ENCODE assay signal across 8 mouse cellular contexts in the genomic region with DNA sequence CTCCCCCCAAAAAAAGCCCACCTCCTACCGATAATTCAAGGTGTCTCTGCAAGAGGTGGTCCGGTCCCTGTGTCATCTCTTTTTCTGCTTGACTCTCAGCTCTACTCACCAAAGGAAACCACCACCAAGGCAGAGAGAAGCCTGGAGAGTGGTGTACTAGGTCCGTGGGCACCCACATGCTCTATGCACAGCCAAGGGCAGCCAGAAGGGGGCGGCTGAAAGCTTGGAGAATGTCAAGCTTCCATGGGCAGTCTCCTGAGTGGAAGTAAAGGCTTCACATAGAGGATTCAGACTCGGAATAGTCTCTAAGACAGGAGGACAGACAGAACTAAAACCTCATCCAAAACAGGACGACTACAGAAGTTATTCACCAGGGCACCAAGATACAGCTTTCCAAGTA. TPM values are rescaled to one million over a fixed set of nuclear protein-coding genes. Genes with fewer than 3 reads are reported as not detected.
A peak's percentile ranks its signal among the peaks of the same experiment; 100 is the strongest.
DNase-seq lines count a peak whose midpoint lies in the region; ATAC-seq and TF ChIP-seq lines count a peak whose summit lies in the region.
"Had no signal": no experiment of that assay in that cellular context is flagged by ENCODE, and none has a peak within 500 bp of the region (broad histone marks: within the 10 kb centered on the region; RNA-seq: fewer than 3 reads in every experiment).

No protein-coding gene starts in this region.

- peaks cover 0 to 12% of the 10 kb centered on the region in 2 experiments; a peak in 2 of 4 replicates for H3K4me1 ChIP-seq in MEL (ENCODE audit: control insufficient read depth in 1 of 2, insufficient read depth in 2 of 2, low read length in 2 of 2)
- 0 out of 2 replicates have a peak, but pooled peaks cover 5% of the 10 kb centered on the region for H3K4me1 ChIP-seq in lung, embryonic 14.5 days (ENCODE audit: insufficient read depth)

- no peak overlapping the region for H3K4me2 ChIP-seq in lung, embryonic 14.5 days
- H3K4me2 ChIP-seq: embryonic facial prominence, embryonic 13.5 days had no signal

- no peak overlapping the region for H3K27ac ChIP-seq in MEL (ENCODE audit: control insufficient read depth, low read depth, low read length)
- H3K27ac ChIP-seq in lung, embryonic 14.5 days (ENCODE audit: low read depth): no peak overlapping the region
- H3K27ac ChIP-seq: embryonic facial prominence, embryonic 13.5 days had no signal

- TF ChIP-seq RAD21 in MEL (IDR thresholded peaks at IDR 0.05; ENCODE audit: low read depth, low read length): no peak; the same call in 1 of the 2 replicates

- no peak overlapping the region for H3K4me3 ChIP-seq in MEL (ENCODE audit: control insufficient read depth in 1 of 2, insufficient read depth in 1 of 2, low read depth in 2 of 2, low read length in 2 of 2)
- no peak overlapping the region for H3K4me3 ChIP-seq in lung, embryonic 14.5 days (ENCODE audit: low read depth, low read length)
- H3K4me3 ChIP-seq: embryonic facial prominence, embryonic 13.5 days had no signal

- H3K36me3 ChIP-seq in MEL (ENCODE audit: control insufficient read depth in 1 of 2, insufficient read depth in 2 of 2, low read length in 2 of 2): peaks cover 2 to 10% of the 10 kb centered on the region in 2 experiments; a peak in 2 of 4 replicates
- H3K36me3 ChIP-seq in lung, embryonic 14.5 days (ENCODE audit: insufficient read depth): 0 out of 2 replicates have a peak, but pooled peaks cover 2% of the 10 kb centered on the region

- DNase-seq in left cerebral cortex, postnatal 4 days: peak; percentile 38
- no peak for DNase-seq in left cerebral cortex, adult 8-10 months (ENCODE audit: low spot score in 2 of 2)
- DNase-seq in MEL (ENCODE audit: low read depth, low spot score): no peak
- peak; percentile 75 for DNase-seq in adrenal gland, postnatal 25 days
- peak; percentile 52 for DNase-seq in lung, embryonic 14.5 days
- DNase-seq in cerebellum, adult 8-10 months: no peak

- TF ChIP-seq EP300 in MEL (IDR thresholded peaks at IDR 0.05; ENCODE audit: low read depth in 1 of 2, low read length in 2 of 2): no peak

- TF ChIP-seq POLR2A in MEL (IDR thresholded peaks at IDR 0.05; ENCODE audit: control insufficient read depth in 1 of 2, insufficient read depth in 1 of 2, low read depth in 1 of 2, low read length in 2 of 2, poor library complexity in 1 of 2): no peak

- intact Hi-C loops in left cerebral cortex, postnatal 4 days (cut with DNase I): no loop called here

- no peak overlapping the region for H3K9ac ChIP-seq in MEL (ENCODE audit: control insufficient read depth, low read depth, low read length, poor library complexity, severe bottlenecking)
- no peak overlapping the region for H3K9ac ChIP-seq in lung, embryonic 14.5 days
- H3K9ac ChIP-seq: embryonic facial prominence, embryonic 13.5 days had no signal

- no peaks in the 10 kb centered on the region for H3K9me3 ChIP-seq in MEL (replicated peaks; ENCODE audit: insufficient read depth, low read length)
- H3K9me3 ChIP-seq in lung, embryonic 14.5 days (ENCODE audit: low read depth, low read length): no peaks in the 10 kb centered on the region

- 50% methylated on average over 6 of the region's 6 CpGs for WGBS in lung, embryonic 14.5 days

- no peaks in the 10 kb centered on the region for H3K27me3 ChIP-seq in MEL (ENCODE audit: control insufficient read depth in 1 of 2, insufficient read depth in 2 of 2, low read length in 2 of 2)
- no peaks in the 10 kb centered on the region for H3K27me3 ChIP-seq in lung, embryonic 14.5 days (ENCODE audit: insufficient read depth, low read length)
- H3K27me3 ChIP-seq: embryonic facial prominence, embryonic 13.5 days had no signal

- TF ChIP-seq CTCF in MEL (IDR thresholded peaks at IDR 0.05 in 2 of 3, conservative IDR thresholded peaks at IDR 0.05 in 1 of 3; ENCODE audit: control insufficient read depth in 1 of 3, insufficient read depth in 1 of 3, low read depth in 2 of 3, low read length in 3 of 3, poor library complexity in 1 of 3, severe bottlenecking in 1 of 3): peak; percentile 20 to 55 (median 34)
- TF ChIP-seq CTCF in lung, embryonic 14.5 days (IDR thresholded peaks at IDR 0.05; ENCODE audit: low read depth): peak; percentile 49

- peaks cover 20% of the 10 kb centered on the region for H3K79me2 ChIP-seq in MEL (ENCODE audit: control insufficient read depth, insufficient read depth, low read length, poor library complexity)

- ATAC-seq in lung, embryonic 14.5 days (ENCODE audit: insufficient read depth): no peak
- no peak for ATAC-seq in inflammation-experienced regulatory T-cells, adult 6 months

TF ChIP-seq in MEL, 35 proteins besides CTCF, POLR2A, EP300 and RAD21:
- TF ChIP-seq SMC3 (IDR thresholded peaks at IDR 0.05; ENCODE audit: low read depth, low read length): peak; percentile 19; the same call in 1 of the 2 replicates
- no peak for TF ChIP-seq CHD2 (IDR thresholded peaks at IDR 0.05; ENCODE audit: low read length)
TF ChIP-seq in MEL: peak in this region for 1.

RNA-seq across cellular contexts. Expression of a gene that starts 10.2 kb away (rescaled TPM):
- 100 to 1,000 TPM; 130 to 140 TPM for total RNA-seq in left cerebral cortex, postnatal 4 days (2021)
- 100 to 1,000 TPM; 136 to 151 (median 147) TPM for total RNA-seq in left cerebral cortex, adult 8-10 months (2022)
- 47.7 and 57.9 TPM in 2 replicates for total RNA-seq in MEL (2012; rRNA removed)
- polyA plus RNA-seq in MEL (2012; ENCODE audit: insufficient read depth in 1 of 2, insufficient read length in 2 of 2, low read depth in 1 of 2, low replicate concordance in 2 of 2, missing spikeins in 1 of 2): 100 to 1,000 TPM in 1 of 2 experiments, 10 to 100 TPM in 1; 47.3 to 340 TPM
- 290 and 361 TPM in 2 replicates for total RNA-seq in adrenal gland, postnatal 25 days (2021)
- 69.4 and 72.2 TPM in 2 replicates for polyA plus RNA-seq in lung, embryonic 14.5 days (2014; fragmentation: Nextera tagmentation; extraction: Ambion mirVana)
- 100 to 1,000 TPM; 116 to 141 (median 139) TPM for polyA plus RNA-seq in inflammation-experienced regulatory T-cells, adult 6 months (2017; shearing (Covaris generic))

RNA-seq across cellular contexts. Expression of a gene that starts 20.9 kb away (rescaled TPM):
- total RNA-seq in left cerebral cortex, postnatal 4 days (2021): 100 to 1,000 TPM; 115 to 116 TPM
- total RNA-seq in left cerebral cortex, adult 8-10 months (2022): 100 to 1,000 TPM; 152 to 168 (median 161) TPM
- 42.5 and 51.8 TPM in 2 replicates for total RNA-seq in MEL (2012; rRNA removed)
- 10 to 100 TPM in 1 of 2 experiments, not detected in 1; 62.1 TPM for polyA plus RNA-seq in MEL (2012; ENCODE audit: insufficient read depth in 1 of 2, insufficient read length in 2 of 2, low read depth in 1 of 2, low replicate concordance in 2 of 2, missing spikeins in 1 of 2)
- total RNA-seq in adrenal gland, postnatal 25 days (2021): 93.5 and 97.9 TPM in 2 replicates
- polyA plus RNA-seq in lung, embryonic 14.5 days (2014; fragmentation: Nextera tagmentation; extraction: Ambion mirVana): 31.7 and 34.8 TPM in 2 replicates
- 10 to 100 TPM; 18.2 to 26.5 (median 25.0) TPM for polyA plus RNA-seq in inflammation-experienced regulatory T-cells, adult 6 months (2017; shearing (Covaris generic))

RNA-seq across cellular contexts. Expression of a gene that starts 50.6 kb away (rescaled TPM):
- total RNA-seq in left cerebral cortex, postnatal 4 days (2021): 10 to 100 TPM; 22.1 to 24.2 TPM
- total RNA-seq in left cerebral cortex, adult 8-10 months (2022): 10 to 100 TPM; 17.7 to 20.8 (median 18.8) TPM
- total RNA-seq in MEL (2012; rRNA removed): 35.9 and 37.9 TPM in 2 replicates
- 10 to 100 TPM in 1 of 2 experiments, not detected in 1; 54.1 TPM for polyA plus RNA-seq in MEL (2012; ENCODE audit: insufficient read depth in 1 of 2, insufficient read length in 2 of 2, low read depth in 1 of 2, low replicate concordance in 2 of 2, missing spikeins in 1 of 2)
- 29.8 and 33.7 TPM in 2 replicates for total RNA-seq in adrenal gland, postnatal 25 days (2021)
- 64.1 and 66.0 TPM in 2 replicates for polyA plus RNA-seq in lung, embryonic 14.5 days (2014; fragmentation: Nextera tagmentation; extraction: Ambion mirVana)
- 10 to 100 TPM; 34.8 to 38.2 (median 36.5) TPM for polyA plus RNA-seq in inflammation-experienced regulatory T-cells, adult 6 months (2017; shearing (Covaris generic))

RNA-seq across cellular contexts. Expression of a gene that starts 59.9 kb away (rescaled TPM):
- total RNA-seq in left cerebral cortex, postnatal 4 days (2021): under 1 TPM; 0.14 to 0.26 TPM
- total RNA-seq in left cerebral cortex, adult 8-10 months (2022): under 1 TPM; 0.23 to 0.58 (median 0.28) TPM
- total RNA-seq in MEL (2012; rRNA removed): not detected in 2 replicates
- polyA plus RNA-seq in MEL (2012; ENCODE audit: insufficient read depth in 1 of 2, insufficient read length in 2 of 2, low read depth in 1 of 2, low replicate concordance in 2 of 2, missing spikeins in 1 of 2): under 1 TPM in 1 of 2 experiments, not detected in 1; 0.07 TPM
- total RNA-seq in adrenal gland, postnatal 25 days (2021): not detected in 2 replicates
- polyA plus RNA-seq in lung, embryonic 14.5 days (2014; fragmentation: Nextera tagmentation; extraction: Ambion mirVana): 0.04 and 0.09 TPM in 2 replicates
- polyA plus RNA-seq in inflammation-experienced regulatory T-cells, adult 6 months (2017; shearing (Covaris generic)): under 1 TPM; 0.07 to 0.20 (median 0.17) TPM
- polyA plus RNA-seq: embryonic facial prominence, embryonic 13.5 days had no signal

Comparison
In these comparisons a context has a peak if more than half of its experiments do, and no peak if none do; other contexts are left out.
1. DNase-seq: peak in left cerebral cortex, postnatal 4 days (single experiment), adrenal gland, postnatal 25 days (single experiment) and lung, embryonic 14.5 days (single experiment); none in left cerebral cortex, adult 8-10 months (0 of 2), MEL (single experiment) and cerebellum, adult 8-10 months (single experiment).